Mouse (Mus musculus) erythroblast, adult 5-6 weeks (primary cell): ENCODE measurements at regions not wholly inside any gene's neighbourhood (a gene's known extent, or its start where the extent isn't known, plus 50 kb on each side); places are given as distances from the start of the nearest gene placed in this dataset.
"Not testable (repeated sequence)": the region's sequence is repeated elsewhere in the genome, so short reads cannot be mapped to it uniquely, and the experiment has no call there.

Source experiments
- ATAC-seq: replicated peaks from 2 replicates; pipeline ENCODE4 v1.8.0; 2016; ENCODE audit warnings: moderate number of reproducible peaks, mild to moderate bottlenecking, moderate TSS enrichment, inconsistent platforms; ENCODE audit not compliant: poor library complexity, low FRiP score, severe bottlenecking

GRCm38 (mm10) chr1:7388627-7389026, 2580.9 kb downstream of the Gm37988 start:
- ATAC-seq: no peak

- ATAC-seq: no peak
Observed at GRCm38 (mm10) chr1:7393508-7393907, 2585.8 kb downstream of the Gm37988 start.

GRCm38 (mm10) chr1:7394161-7394560, 2586.5 kb downstream of the Gm37988 start:
- ATAC-seq: no peak

- no peak for ATAC-seq
Observed at GRCm38 (mm10) chr1:7395527-7395926, 2587.8 kb downstream of the Gm37988 start.

GRCm38 (mm10) chr1:7396867-7397806, 2589.4 kb downstream of the Gm37988 start:
- ATAC-seq: peak; percentile 94

- ATAC-seq: peak; percentile 99
Observed at GRCm38 (mm10) chr1:7397807-7398446, 2590.2 kb downstream of the Gm37988 start.

GRCm38 (mm10) chr1:7398678-7399218, 2591.1 kb downstream of the Gm37988 start:
- ATAC-seq: no peak

GRCm38 (mm10) chr1:7405651-7406050, 2598.0 kb downstream of the Gm37988 start:
- not testable (repeated sequence) for ATAC-seq

GRCm38 (mm10) chr1:7414444-7414843, 2606.8 kb downstream of the Gm37988 start:
- no peak for ATAC-seq

- ATAC-seq: no peak
Observed at GRCm38 (mm10) chr1:7451660-7452155, 2644.0 kb downstream of the Gm37988 start.

- ATAC-seq: no peak
Observed at GRCm38 (mm10) chr1:7454931-7455330, 2647.2 kb downstream of the Gm37988 start.

GRCm38 (mm10) chr1:7457895-7458294, 2650.2 kb downstream of the Gm37988 start:
- no peak for ATAC-seq

- no peak for ATAC-seq
Observed at GRCm38 (mm10) chr1:7494096-7494495, 2686.4 kb downstream of the Gm37988 start.

GRCm38 (mm10) chr1:7499042-7499441, 2691.3 kb downstream of the Gm37988 start:
- ATAC-seq: no peak

GRCm38 (mm10) chr1:7502363-7502762, 2694.7 kb downstream of the Gm37988 start:
- ATAC-seq: no peak

GRCm38 (mm10) chr1:7518791-7519190, 2711.1 kb downstream of the Gm37988 start:
- no peak for ATAC-seq

GRCm38 (mm10) chr1:7533506-7533905, 2725.8 kb downstream of the Gm37988 start:
- no peak for ATAC-seq

GRCm38 (mm10) chr1:7535191-7535590, 2727.5 kb downstream of the Gm37988 start:
- ATAC-seq: no peak

- ATAC-seq: no peak
Observed at GRCm38 (mm10) chr1:7543492-7543891, 2735.8 kb downstream of the Gm37988 start.

- no peak for ATAC-seq
Observed at GRCm38 (mm10) chr1:7548261-7548660, 2740.6 kb downstream of the Gm37988 start.

GRCm38 (mm10) chr1:7574787-7575186, 2767.1 kb downstream of the Gm37988 start:
- ATAC-seq: no peak
